Mouse (Mus musculus) mesoderm, embryonic 11.5 days (tissue): ENCODE measurements around the gene Ralgps2.
A peak's percentile ranks its signal among the peaks of the same experiment; 100 is the strongest.

Source experiments
- DNase-seq: peaks from one replicate; pipeline ENCODE4 v3.0.0-alpha.2; 2012; ENCODE audit warnings: low read depth, low spot score

Ralgps2 gene

DNA sequence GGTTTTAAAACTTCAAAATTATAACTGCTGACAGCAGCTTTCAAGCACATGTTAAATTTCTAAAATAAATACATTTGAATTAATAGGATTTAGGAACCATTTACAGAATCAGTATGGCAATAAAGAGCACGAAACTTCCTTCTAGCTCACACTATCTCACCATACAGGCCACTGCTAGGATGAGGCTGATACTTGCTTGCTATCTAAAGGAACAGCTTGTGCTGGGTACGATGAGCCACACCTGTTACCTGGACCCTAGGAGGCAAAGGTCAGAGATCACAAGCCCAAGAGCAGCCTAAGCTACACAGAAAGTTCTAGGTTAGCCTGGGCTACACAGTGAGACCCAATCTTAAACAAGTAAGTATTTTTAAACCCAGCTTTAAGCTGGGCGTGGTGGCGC lies 30.2 kb downstream of the Ralgps2 start:
- no peak for DNase-seq

GRCm38 (mm10) chr1:156905660-156906059 lies 33.8 kb downstream of the Ralgps2 start:
- no peak for DNase-seq

DNA sequence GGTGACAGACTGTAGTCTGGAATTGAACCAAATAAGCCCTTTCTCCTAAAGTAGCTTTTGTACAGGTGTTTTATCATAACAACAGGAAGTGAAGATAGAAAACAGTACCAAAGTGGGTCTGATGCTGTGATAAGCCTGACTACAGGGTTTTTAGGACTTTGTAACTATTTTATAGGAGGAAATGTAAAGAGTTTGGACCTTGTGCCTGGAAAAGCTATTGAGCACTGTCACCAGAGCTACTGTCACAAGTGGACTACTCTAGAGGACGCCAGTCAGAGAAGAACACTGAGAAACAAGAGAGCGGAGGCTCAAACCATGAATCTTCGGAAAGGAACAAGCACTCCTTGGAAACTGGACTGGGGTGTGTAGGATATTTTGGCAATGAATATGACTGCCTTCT lies 35.5 kb downstream of the Ralgps2 start:
- DNase-seq: no peak

DNA sequence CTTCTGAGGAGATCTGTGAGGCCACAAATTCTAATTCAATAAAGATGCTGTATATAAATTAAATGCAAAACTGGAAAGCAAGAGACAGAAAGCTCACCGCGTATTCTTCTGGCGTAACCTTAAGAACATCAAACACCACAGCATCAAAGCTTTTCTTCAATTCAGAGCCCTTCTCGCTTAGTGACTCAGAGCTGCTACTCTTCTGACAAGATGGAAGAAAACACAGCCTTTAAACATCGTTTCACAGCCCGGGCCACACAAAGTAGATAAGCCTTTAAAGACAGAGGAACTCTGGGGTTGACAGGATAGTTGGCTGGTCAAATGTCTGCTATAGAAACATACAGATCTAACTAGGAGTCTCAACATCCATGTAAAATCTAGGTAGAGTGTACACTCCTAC lies 37.7 kb downstream of the Ralgps2 start:
- DNase-seq: no peak

- DNase-seq: peak; percentile 17
These were observed 47.9 kb downstream of the Ralgps2 start for GRCm38 (mm10) chr1:156891561-156891960.

GRCm38 (mm10) chr1:156888830-156889229 lies 50.6 kb downstream of the Ralgps2 start:
- no peak for DNase-seq

- no peak for DNase-seq
These were observed 53.5 kb downstream of the Ralgps2 start for GRCm38 (mm10) chr1:156885879-156886278.

DNA sequence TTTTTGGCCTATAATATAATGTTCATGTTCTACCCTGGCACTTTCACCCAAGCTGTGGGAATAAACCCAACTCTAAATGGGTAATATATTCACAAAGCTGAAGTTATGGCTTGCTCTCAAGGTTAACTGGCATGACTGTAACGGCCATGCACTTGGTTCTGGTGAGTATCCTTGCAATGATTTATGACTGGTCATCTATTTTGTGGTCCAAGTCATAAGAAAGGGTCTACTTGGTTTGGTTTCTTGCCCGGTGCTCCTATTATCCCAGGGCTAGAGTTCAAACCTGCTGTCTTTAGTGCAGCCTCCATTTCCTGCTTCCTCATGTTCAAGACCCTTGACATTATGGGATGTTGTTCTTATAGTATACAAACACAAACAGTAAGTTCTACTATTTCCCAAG lies 54.6 kb downstream of the Ralgps2 start:
- no peak for DNase-seq

- DNase-seq: no peak
These were observed 68.8 kb downstream of the Ralgps2 start for GRCm38 (mm10) chr1:156870616-156871015.

DNA sequence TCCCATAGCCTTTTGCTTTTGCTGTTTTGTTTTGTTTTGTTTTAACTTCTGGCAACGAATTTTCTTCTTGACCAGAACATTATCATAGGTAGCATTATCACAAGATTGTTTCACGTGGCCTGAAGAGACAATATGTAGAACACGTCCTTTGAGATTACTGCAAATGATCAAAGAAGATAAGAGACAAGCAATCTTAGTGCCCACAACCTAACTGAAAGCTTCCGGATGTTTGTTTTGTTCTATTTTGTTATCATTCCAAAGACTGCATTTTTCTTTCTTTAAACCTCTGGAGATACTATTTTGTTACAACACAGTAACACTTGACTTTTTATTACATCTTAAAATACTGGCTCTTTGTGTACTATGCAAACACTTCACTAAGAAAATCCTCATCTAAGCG lies 69.4 kb downstream of the Ralgps2 start:
- no peak for DNase-seq

- DNase-seq: no peak
These were observed 75.2 kb downstream of the Ralgps2 start for GRCm38 (mm10) chr1:156864240-156864639.

GRCm38 (mm10) chr1:156863726-156864125 lies 75.7 kb downstream of the Ralgps2 start:
- no peak for DNase-seq

- no peak for DNase-seq
These were observed 77.9 kb downstream of the Ralgps2 start for GRCm38 (mm10) chr1:156861475-156862043.

DNA sequence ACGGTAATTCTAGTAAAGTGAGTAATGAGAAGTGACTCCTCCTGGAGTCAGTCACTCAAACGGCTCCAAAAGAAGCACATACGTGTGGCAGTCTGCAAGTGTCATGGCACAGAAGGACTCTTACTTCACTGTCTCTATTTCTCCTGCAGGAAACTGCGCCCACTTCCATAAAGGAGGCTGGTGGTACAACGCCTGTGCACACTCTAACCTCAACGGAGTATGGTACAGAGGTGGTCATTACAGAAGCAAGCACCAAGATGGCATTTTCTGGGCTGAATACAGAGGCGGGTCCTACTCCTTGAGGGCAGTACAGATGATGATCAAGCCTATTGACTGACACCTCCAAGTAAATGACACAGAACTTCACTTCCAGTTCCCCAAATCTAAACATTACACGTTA lies 79.2 kb downstream of the Ralgps2 start:
- DNase-seq: no peak

GRCm38 (mm10) chr1:156859711-156860250 lies 79.6 kb downstream of the Ralgps2 start:
- no peak for DNase-seq

- no peak for DNase-seq
These were observed 80.3 kb downstream of the Ralgps2 start for GRCm38 (mm10) chr1:156859156-156859555.

GRCm38 (mm10) chr1:156856666-156857065 lies 82.8 kb downstream of the Ralgps2 start:
- no peak for DNase-seq

DNA sequence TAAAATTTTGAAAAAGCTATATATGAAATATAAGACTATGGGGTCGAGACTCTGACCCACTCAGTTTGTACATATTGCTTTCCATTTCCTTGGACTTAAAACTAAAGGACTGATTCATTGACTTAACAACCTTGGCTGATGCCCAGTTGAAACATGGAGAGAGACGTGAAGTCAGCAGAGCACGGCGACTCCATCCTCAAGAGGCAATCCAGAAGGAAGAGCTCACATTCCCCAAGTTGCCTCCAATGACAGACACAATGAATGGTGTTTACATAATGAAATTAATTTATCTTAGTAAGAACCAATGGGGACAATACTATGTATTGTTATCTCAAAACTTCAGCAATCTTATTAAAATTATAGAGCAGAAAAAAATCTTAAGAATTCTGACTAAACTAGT lies 84.9 kb downstream of the Ralgps2 start:
- DNase-seq: no peak

DNA sequence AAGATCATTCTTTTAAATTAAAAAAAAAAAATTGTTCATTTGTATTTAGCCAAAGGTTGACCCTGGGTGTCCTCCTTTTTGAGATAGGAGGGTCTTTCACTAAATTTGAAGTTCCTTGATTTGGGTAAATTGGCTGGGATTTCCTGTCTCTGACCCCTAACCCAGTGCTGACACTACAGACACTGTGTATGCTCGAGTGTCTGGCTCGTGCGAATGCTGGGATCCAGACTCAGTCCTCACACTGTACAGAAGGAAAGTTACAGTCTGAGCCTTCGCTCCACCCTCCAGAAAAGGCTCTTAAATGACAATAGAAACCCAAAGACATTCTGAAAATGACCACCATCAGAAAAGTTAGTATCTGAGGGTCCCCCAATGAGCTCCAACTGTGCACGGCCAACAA lies 86.6 kb downstream of the Ralgps2 start:
- DNase-seq: no peak

- DNase-seq: peak; percentile 58
These were observed 87.0 kb downstream of the Ralgps2 start for GRCm38 (mm10) chr1:156852409-156852808.

DNA sequence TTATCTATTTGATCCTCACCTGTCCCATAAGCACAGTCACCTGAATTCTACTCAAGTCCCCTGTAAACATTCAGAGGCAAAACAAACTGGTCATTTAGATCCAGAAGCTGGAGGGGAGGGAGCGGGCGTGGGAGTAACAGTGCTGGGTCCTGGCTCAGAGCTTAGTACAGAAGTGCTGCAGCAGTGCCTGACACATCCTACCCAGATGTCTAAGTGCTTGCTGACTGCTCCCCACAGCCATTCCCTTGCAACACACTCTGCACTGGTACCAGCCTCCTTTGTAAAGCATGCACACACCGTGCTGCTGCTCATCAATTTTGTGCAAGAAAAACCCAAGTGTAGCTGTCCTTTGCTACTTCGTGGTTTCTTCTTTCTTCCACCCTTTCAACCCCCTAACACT lies 92.3 kb downstream of the Ralgps2 start:
- no peak for DNase-seq

- no peak for DNase-seq
These were observed 97.6 kb downstream of the Ralgps2 start for GRCm38 (mm10) chr1:156841625-156842339.

DNA sequence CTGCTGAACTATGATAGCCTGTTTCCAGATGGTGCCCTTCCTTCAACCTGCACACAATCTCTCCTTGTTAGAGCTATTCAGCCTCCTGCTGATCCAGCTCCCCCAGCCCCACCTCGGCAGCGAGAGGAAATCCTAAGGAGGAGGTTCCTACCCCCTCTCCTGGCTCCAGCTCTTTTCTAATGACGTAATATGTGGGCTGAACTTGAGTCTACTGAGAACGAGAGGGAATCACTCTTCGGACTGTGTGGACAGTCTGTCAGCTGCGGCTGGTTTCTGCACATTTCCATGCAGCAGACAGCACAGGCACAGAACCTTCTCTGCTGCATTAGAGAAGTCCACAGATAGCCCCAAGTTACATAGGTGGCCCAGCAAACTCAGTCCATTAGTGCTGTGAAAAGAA lies 100.7 kb downstream of the Ralgps2 start:
- peak; percentile 88 for DNase-seq
